Mouse (Mus musculus): ENCODE measurements around the gene AI837181. TPM values are rescaled to one million over a fixed set of nuclear protein-coding genes. Genes with fewer than 3 reads are reported as not detected.

AI837181 gene
- polyA plus RNA-seq, 1 experiment from 2014 or later: 38.3 TPM

DNA sequence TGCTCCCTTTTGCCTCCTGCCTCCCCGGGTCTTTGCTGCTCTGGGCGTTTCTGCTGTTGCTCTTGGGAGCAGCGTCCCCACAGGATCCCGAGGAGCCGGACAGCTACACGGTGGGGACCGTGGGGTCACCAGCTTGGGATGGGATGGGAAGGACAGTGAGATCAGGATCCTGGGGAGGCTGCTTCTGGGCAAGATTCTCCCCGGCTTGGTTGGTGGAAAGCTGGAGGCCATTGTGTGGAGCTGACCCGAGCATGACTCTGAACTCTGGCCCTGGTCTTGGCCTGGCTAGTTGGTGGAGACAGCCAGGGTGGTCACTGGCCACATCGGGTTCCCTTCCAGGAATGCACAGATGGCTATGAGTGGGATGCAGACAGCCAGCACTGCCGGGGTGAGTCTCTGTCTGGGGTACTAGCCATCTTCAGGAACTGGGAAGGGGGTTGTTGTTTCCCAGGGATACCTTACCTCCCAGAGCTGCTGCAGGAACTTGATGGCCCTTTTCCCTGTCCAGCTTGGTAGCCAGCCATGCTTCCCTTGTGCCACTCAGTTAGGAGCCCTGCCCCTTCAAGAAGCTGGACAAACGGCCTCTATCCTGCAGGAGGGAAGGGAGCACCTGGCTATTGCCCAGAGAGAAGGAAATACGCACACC lies 50.2 kb downstream of the AI837181 start:
- H3K4me1 ChIP-seq: peaks cover 24% of the 10 kb centered on the region
- H3K27ac ChIP-seq (replicated peaks): peak overlapping the region; percentile 86
- H3K36me3 ChIP-seq: peaks cover 40% of the 10 kb centered on the region
- peak overlapping the region; percentile 69 for H3K4me3 ChIP-seq
- H3K9me3 ChIP-seq: no peaks in the 10 kb centered on the region
- WGBS: 13% methylated on average over 12 of the region's 13 CpGs
- no peak; the same call in 1 of the 2 replicates for ATAC-seq (ENCODE audit: extremely low read depth, insufficient number of reproducible peaks, low FRiP score, low TSS enrichment)
- H3K27me3 ChIP-seq (replicated peaks): no peaks in the 10 kb centered on the region
- H3K9ac ChIP-seq: peak overlapping the region; percentile 92
- H3K4me2 ChIP-seq: peak overlapping the region; percentile 75

Other genes starting within 250 kb of the AI837181 start
- 17.7 and 18.6 TPM in 2 replicates for gene Pacs1, start 152.0 kb upstream of the AI837181 start, polyA plus RNA-seq (2015; fragmentation: Nextera tagmentation; extraction: Ambion mirVana)
- gene Sf3b2, start 129.7 kb upstream of the AI837181 start, polyA plus RNA-seq (2015; fragmentation: Nextera tagmentation; extraction: Ambion mirVana): 210 and 227 TPM in 2 replicates
- 4.5 and 5.9 TPM in 2 replicates for gene Gal3st3, start 126.8 kb upstream of the AI837181 start, polyA plus RNA-seq (2015; fragmentation: Nextera tagmentation; extraction: Ambion mirVana)
- not detected in 2 replicates for gene Catsper1, start 89.4 kb upstream of the AI837181 start, polyA plus RNA-seq (2015; fragmentation: Nextera tagmentation; extraction: Ambion mirVana)
- 0.28 and 0.73 TPM in 2 replicates for gene Cst6, start 75.6 kb upstream of the AI837181 start, polyA plus RNA-seq (2015; fragmentation: Nextera tagmentation; extraction: Ambion mirVana)
- gene Eif1ad, start 58.4 kb upstream of the AI837181 start, polyA plus RNA-seq (2015; fragmentation: Nextera tagmentation; extraction: Ambion mirVana): 40.5 and 43.7 TPM in 2 replicates
- gene Banf1, start 58.0 kb upstream of the AI837181 start, polyA plus RNA-seq (2015; fragmentation: Nextera tagmentation; extraction: Ambion mirVana): 399 and 477 TPM in 2 replicates
- 40.7 and 41.9 TPM in 2 replicates for gene Sart1, start 36.4 kb upstream of the AI837181 start, polyA plus RNA-seq (2015; fragmentation: Nextera tagmentation; extraction: Ambion mirVana)
- gene Tsga10ip, start 22.6 kb upstream of the AI837181 start, polyA plus RNA-seq (2015; fragmentation: Nextera tagmentation; extraction: Ambion mirVana): 1.6 and 2.2 TPM in 2 replicates
- 190 and 213 TPM in 2 replicates for gene Drap1, start 165 bp upstream of the AI837181 start, polyA plus RNA-seq (2015; fragmentation: Nextera tagmentation; extraction: Ambion mirVana)
- gene Fosl1, start 22.4 kb downstream of the AI837181 start, polyA plus RNA-seq (2015; fragmentation: Nextera tagmentation; extraction: Ambion mirVana): not detected in 2 replicates
- 7.6 and 8.1 TPM in 2 replicates for gene Ccdc85b, start 32.8 kb downstream of the AI837181 start, polyA plus RNA-seq (2015; fragmentation: Nextera tagmentation; extraction: Ambion mirVana)
- gene Fibp, start 35.5 kb downstream of the AI837181 start, polyA plus RNA-seq (2015; fragmentation: Nextera tagmentation; extraction: Ambion mirVana): 87.4 and 93.1 TPM in 2 replicates
- gene Ctsw, start 43.4 kb downstream of the AI837181 start, polyA plus RNA-seq (2015; fragmentation: Nextera tagmentation; extraction: Ambion mirVana): 0.56 and 1.7 TPM in 2 replicates
- 74.0 and 80.7 TPM in 2 replicates for gene Efemp2, start 48.8 kb downstream of the AI837181 start, polyA plus RNA-seq (2015; fragmentation: Nextera tagmentation; extraction: Ambion mirVana)
- gene Mus81, start 63.3 kb downstream of the AI837181 start, polyA plus RNA-seq (2015; fragmentation: Nextera tagmentation; extraction: Ambion mirVana): 36.8 and 38.9 TPM in 2 replicates
- 1,825 and 1,925 TPM in 2 replicates for gene Cfl1, start 65.3 kb downstream of the AI837181 start, polyA plus RNA-seq (2015; fragmentation: Nextera tagmentation; extraction: Ambion mirVana)
- not detected in 2 replicates for gene 1700020D05Rik, start 78.6 kb downstream of the AI837181 start, polyA plus RNA-seq (2015; fragmentation: Nextera tagmentation; extraction: Ambion mirVana)
- gene Snx32, start 85.4 kb downstream of the AI837181 start, polyA plus RNA-seq (2015; fragmentation: Nextera tagmentation; extraction: Ambion mirVana): 13.5 and 14.8 TPM in 2 replicates
- 0.07 and 0.13 TPM in 2 replicates for gene Ovol1, start 135.5 kb downstream of the AI837181 start, polyA plus RNA-seq (2015; fragmentation: Nextera tagmentation; extraction: Ambion mirVana)
- 2.2 and 2.7 TPM in 2 replicates for gene Ap5b1, start 142.9 kb downstream of the AI837181 start, polyA plus RNA-seq (2015; fragmentation: Nextera tagmentation; extraction: Ambion mirVana)
- 109 and 113 TPM in 2 replicates for gene Rnaseh2c, start 176.7 kb downstream of the AI837181 start, polyA plus RNA-seq (2015; fragmentation: Nextera tagmentation; extraction: Ambion mirVana)
- 31.0 and 31.5 TPM in 2 replicates for gene Kat5, start 185.1 kb downstream of the AI837181 start, polyA plus RNA-seq (2015; fragmentation: Nextera tagmentation; extraction: Ambion mirVana)
- gene Rela, start 212.3 kb downstream of the AI837181 start, polyA plus RNA-seq (2015; fragmentation: Nextera tagmentation; extraction: Ambion mirVana): 35.9 and 37.4 TPM in 2 replicates
- gene Sipa1, start 238.6 kb downstream of the AI837181 start, polyA plus RNA-seq (2015; fragmentation: Nextera tagmentation; extraction: Ambion mirVana): 21.9 and 23.2 TPM in 2 replicates